Mouse (Mus musculus) stomach, embryonic 15.5 days (tissue): ENCODE results near the gene Ncor2. TPM values are rescaled to one million over a fixed set of nuclear protein-coding genes. Genes with fewer than 3 reads are reported as not detected.
A peak's percentile ranks its signal among the peaks of the same experiment; 100 is the strongest.

Experiments
- ATAC-seq: fragments of 200-750 bp; cut with Nextera tagmentation; 2 replicates; pipeline ENCODE4 v1.8.0; 2017; ENCODE audit warnings: low read depth, moderate number of reproducible peaks, moderate TSS enrichment; ENCODE audit not compliant: insufficient read depth, low FRiP score
- H3K27ac ChIP-seq: fragments of 300-500 bp; sonication (generic); 2 replicates; pipeline ENCODE4 v1.5.1; 2015; ENCODE audit warnings: mild to moderate bottlenecking, inconsistent platforms
- H3K27me3 ChIP-seq: fragments of 300-500 bp; sonication (generic); replicated peaks from 2 replicates; pipeline ENCODE4 v1.6.1; 2015; ENCODE audit warnings: inconsistent platforms
- H3K36me3 ChIP-seq: fragments of 300-500 bp; sonication (generic); 2 replicates; pipeline ENCODE4 v1.6.1; 2015; ENCODE audit warnings: inconsistent platforms
- H3K4me1 ChIP-seq: fragments of 300-500 bp; sonication (generic); 2 replicates; pipeline ENCODE4 v1.6.1; 2015; ENCODE audit warnings: inconsistent platforms
- H3K4me2 ChIP-seq: fragments of 300-500 bp; sonication (generic); 2 replicates; pipeline ENCODE4 v1.6.1; 2015; ENCODE audit warnings: mild to moderate bottlenecking, inconsistent platforms
- H3K4me3 ChIP-seq: fragments of 300-500 bp; sonication (generic); replicated peaks from 2 replicates; pipeline ENCODE4 v1.5.1; 2015; ENCODE audit warnings: inconsistent platforms
- H3K9ac ChIP-seq: fragments of 300-500 bp; sonication (generic); 2 replicates; pipeline ENCODE4 v1.6.1; 2015; ENCODE audit warnings: inconsistent platforms
- H3K9me3 ChIP-seq: fragments of 300-500 bp; sonication (generic); 2 replicates; pipeline ENCODE4 v1.6.1; 2016; ENCODE audit warnings: inconsistent platforms
- WGBS: fragments of 180-500 bp; shearing (Covaris S2); methylation state at CpG from one replicate; pipeline ENCODE4 v1.1.7; 2015; 5-methylcytosine and 5-hydroxymethylcytosine counted together
- polyA plus RNA-seq: library from polyadenylated mRNA; unstranded; fragments of >200 nt; fragmentation: Nextera tagmentation; extraction: Ambion mirVana; gene quantifications from 2 replicates; pipeline ENCODE4 v1.2.1, GENCODE M21; 2015

Ncor2 gene
- polyA plus RNA-seq: 26.7 and 32.5 TPM in 2 replicates

- no peaks in the 10 kb centered on the region for H3K9me3 ChIP-seq
- no peaks in the 10 kb centered on the region for H3K36me3 ChIP-seq
- WGBS: under 1% methylated on average over 70 of the region's 87 CpGs
- ATAC-seq: peak; percentile 82
- H3K9ac ChIP-seq: peak within 1 kb of the TSS; percentile 88
- no peaks in the 10 kb centered on the region for H3K27me3 ChIP-seq
- H3K27ac ChIP-seq: peak within 1 kb of the TSS; percentile 98
- H3K4me1 ChIP-seq: peaks cover 52% of the 10 kb centered on the region
- H3K4me3 ChIP-seq: peak within 1 kb of the TSS; percentile 88
- H3K4me2 ChIP-seq: peak within 1 kb of the TSS; percentile 92
Measured at GRCm38 (mm10) chr5:125179007-125179734, at the start of gene Ncor2. Gene Ncor2, minus strand, starts transcription at chr5:125179219.

GRCm38 (mm10) chr5:125227699-125228098 lies 48.7 kb upstream of the Ncor2 start:
- no peaks in the 10 kb centered on the region for H3K4me1 ChIP-seq
- no peaks in the 10 kb centered on the region for H3K36me3 ChIP-seq
- no peaks in the 10 kb centered on the region for H3K27me3 ChIP-seq
- WGBS: 94% methylated on average over 4 of the region's 4 CpGs
- H3K9ac ChIP-seq: no peak overlapping the region
- H3K27ac ChIP-seq: no peak overlapping the region
- H3K4me3 ChIP-seq: no peak overlapping the region
- ATAC-seq: no peak
- no peaks in the 10 kb centered on the region for H3K9me3 ChIP-seq
- H3K4me2 ChIP-seq: no peak overlapping the region

GRCm38 (mm10) chr5:125226229-125226634 lies 47.2 kb upstream of the Ncor2 start:
- Histone ChIP-seq H3K36me3 (no peaks in the 10 kb centered on the region), H3K27me3 (no peaks in the 10 kb centered on the region), H3K9me3 (no peaks in the 10 kb centered on the region), H3K9ac (no peak overlapping the region), H3K27ac (no peak overlapping the region), H3K4me2 (no peak overlapping the region), H3K4me1 (peaks cover 9% of the 10 kb centered on the region), H3K4me3 (no peak overlapping the region)
- WGBS: 64% methylated on average over 12 of the region's 12 CpGs
- ATAC-seq: no peak

GRCm38 (mm10) chr5:125224925-125225324 lies 45.9 kb upstream of the Ncor2 start:
- H3K4me3 ChIP-seq: no peak overlapping the region
- 52% methylated on average over 3 of the region's 3 CpGs for WGBS
- no peaks in the 10 kb centered on the region for H3K9me3 ChIP-seq
- no peaks in the 10 kb centered on the region for H3K27me3 ChIP-seq
- ATAC-seq: no peak
- H3K9ac ChIP-seq: no peak overlapping the region
- H3K27ac ChIP-seq: no peak overlapping the region
- peaks cover 9% of the 10 kb centered on the region for H3K4me1 ChIP-seq
- no peak overlapping the region for H3K4me2 ChIP-seq
- no peaks in the 10 kb centered on the region for H3K36me3 ChIP-seq

GRCm38 (mm10) chr5:125223961-125224360 lies 44.9 kb upstream of the Ncor2 start:
- Histone ChIP-seq H3K4me3 (no peak overlapping the region), H3K27me3 (no peaks in the 10 kb centered on the region), H3K4me1 (peaks cover 9% of the 10 kb centered on the region), H3K9me3 (no peaks in the 10 kb centered on the region), H3K36me3 (no peaks in the 10 kb centered on the region), H3K27ac (no peak overlapping the region), H3K4me2 (no peak overlapping the region), H3K9ac (no peak overlapping the region)
- no peak for ATAC-seq
- WGBS: 61% methylated on average over 5 of the region's 5 CpGs

GRCm38 (mm10) chr5:125222706-125223105 lies 43.7 kb upstream of the Ncor2 start:
- 47% methylated on average over 6 of the region's 6 CpGs for WGBS

GRCm38 (mm10) chr5:125221868-125222267 lies 42.8 kb upstream of the Ncor2 start:
- Histone ChIP-seq H3K4me1 (peaks cover 9% of the 10 kb centered on the region), H3K36me3 (no peaks in the 10 kb centered on the region), H3K4me3 (no peak overlapping the region), H3K9me3 (no peaks in the 10 kb centered on the region), H3K9ac (no peak overlapping the region), H3K27me3 (no peaks in the 10 kb centered on the region), H3K4me2 (no peak overlapping the region), H3K27ac (no peak overlapping the region)
- ATAC-seq: peak; percentile 8; the same call in 1 of the 2 replicates
- 68% methylated on average over 3 of the region's 3 CpGs for WGBS

More at GRCm38 (mm10) chr5:125222706-125223105, 43.7 kb upstream of the Ncor2 start:
- no peak overlapping the region for H3K4me3 ChIP-seq
- H3K4me2 ChIP-seq: no peak overlapping the region
- H3K4me1 ChIP-seq: peaks cover 9% of the 10 kb centered on the region
- no peak overlapping the region for H3K9ac ChIP-seq
- H3K9me3 ChIP-seq: no peaks in the 10 kb centered on the region
- no peaks in the 10 kb centered on the region for H3K27me3 ChIP-seq
- no peak overlapping the region for H3K27ac ChIP-seq
- H3K36me3 ChIP-seq: no peaks in the 10 kb centered on the region
- ATAC-seq: no peak

GRCm38 (mm10) chr5:125217426-125218170 lies 38.6 kb upstream of the Ncor2 start:
- Histone ChIP-seq H3K27ac (no peak overlapping the region), H3K9me3 (no peaks in the 10 kb centered on the region), H3K9ac (no peak overlapping the region), H3K4me1 (peaks cover 24% of the 10 kb centered on the region), H3K36me3 (no peaks in the 10 kb centered on the region), H3K4me3 (no peak overlapping the region), H3K4me2 (no peak overlapping the region), H3K27me3 (no peaks in the 10 kb centered on the region)
- peak; percentile 1; the same call in 1 of the 2 replicates for ATAC-seq
- WGBS: 57% methylated on average over 9 of the region's 9 CpGs

GRCm38 (mm10) chr5:125215930-125216459 lies 37.0 kb upstream of the Ncor2 start:
- Histone ChIP-seq H3K36me3 (no peaks in the 10 kb centered on the region), H3K27me3 (no peaks in the 10 kb centered on the region), H3K4me1 (peaks cover 15% of the 10 kb centered on the region), H3K4me2 (peak overlapping the region; percentile 58), H3K4me3 (peak overlapping the region; percentile 15), H3K27ac (peak overlapping the region; percentile 82), H3K9me3 (no peaks in the 10 kb centered on the region), H3K9ac (no peak overlapping the region)
- 6% methylated on average over 24 of the region's 24 CpGs for WGBS
- ATAC-seq: peak; percentile 57; the same call in 1 of the 2 replicates

GRCm38 (mm10) chr5:125215346-125215929 lies 36.4 kb upstream of the Ncor2 start:
- 0 out of 2 replicates have a peak, but pooled peaks have one; percentile 3 for ATAC-seq
- peak overlapping the region; percentile 15 for H3K4me3 ChIP-seq
- peaks cover 15% of the 10 kb centered on the region for H3K4me1 ChIP-seq
- H3K9me3 ChIP-seq: no peaks in the 10 kb centered on the region
- peak overlapping the region; percentile 82 for H3K27ac ChIP-seq
- no peaks in the 10 kb centered on the region for H3K36me3 ChIP-seq
- no peak overlapping the region for H3K9ac ChIP-seq
- peak overlapping the region; percentile 58 for H3K4me2 ChIP-seq
- 18% methylated on average over 11 of the region's 11 CpGs for WGBS
- H3K27me3 ChIP-seq: no peaks in the 10 kb centered on the region

GRCm38 (mm10) chr5:125214064-125214463 lies 35.0 kb upstream of the Ncor2 start:
- Histone ChIP-seq H3K27me3 (no peaks in the 10 kb centered on the region), H3K4me2 (no peak overlapping the region), H3K4me3 (no peak overlapping the region), H3K4me1 (peaks cover 15% of the 10 kb centered on the region), H3K27ac (no peak overlapping the region), H3K9ac (no peak overlapping the region), H3K36me3 (no peaks in the 10 kb centered on the region), H3K9me3 (no peaks in the 10 kb centered on the region)
- WGBS: 80% methylated on average over 6 of the region's 6 CpGs
- no peak for ATAC-seq
